Mouse (Mus musculus) liver, postnatal 0 days (tissue): ENCODE measurements at regions not wholly inside any gene's neighbourhood (a gene's known extent, or its start where the extent isn't known, plus 50 kb on each side); places are given as distances from the start of the nearest gene placed in this dataset.

Source experiments
- CTCF ChIP-seq: sonication (generic); IDR thresholded peaks from 2 replicates; pipeline ENCODE4 v1.5.1; 2016; ENCODE audit warnings: antibody characterized with exemption, low read depth
- EP300 ChIP-seq: IDR thresholded peaks from 2 replicates; pipeline ENCODE4 v1.6.1; 2016; ENCODE audit warnings: antibody characterized with exemption, low read depth, mild to moderate bottlenecking

- TF ChIP-seq EP300 (no peak), CTCF (no peak)
Measured at GRCm38 (mm10) chr5:44386176-44386575, 159.8 kb upstream of the Tapt1 start.
